Mouse (Mus musculus): Measurements from ENCODE around the gene Ccdc127. TPM values are rescaled to one million over a fixed set of nuclear protein-coding genes. Genes with fewer than 3 reads are reported as not detected.

Ccdc127 gene
- polyA plus RNA-seq, 1 experiment from 2014 or later: 50.2 TPM

DNA sequence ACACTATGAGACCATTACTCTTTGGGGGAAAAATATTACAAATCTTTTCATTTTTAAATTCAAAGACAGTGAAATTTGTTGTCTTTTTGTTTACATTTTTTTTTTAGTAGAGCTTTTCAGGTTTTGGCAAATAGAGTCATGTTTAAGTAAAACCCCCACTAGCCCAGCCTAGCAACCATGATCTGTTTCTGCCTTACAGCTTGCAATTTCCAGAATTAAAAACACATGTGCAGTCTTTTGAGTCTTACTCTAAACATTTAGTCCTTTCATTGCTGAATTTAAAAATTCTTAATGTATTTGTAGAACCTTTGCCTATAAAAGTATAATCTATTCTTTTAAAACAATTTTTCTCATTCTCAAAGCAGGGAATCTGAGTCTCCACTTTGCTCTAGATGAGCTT lies 20.8 kb upstream of the Ccdc127 start:
- no peaks in the 10 kb centered on the region for H3K27me3 ChIP-seq
- no peak overlapping the region for H3K27ac ChIP-seq
- peaks cover 77% of the 10 kb centered on the region for H3K36me3 ChIP-seq
- ATAC-seq (ENCODE audit: borderline replicate concordance, extremely low read depth, low FRiP score, low TSS enrichment): no peak
- H3K9me3 ChIP-seq: no peaks in the 10 kb centered on the region
- no peak overlapping the region for H3K4me3 ChIP-seq
- no peaks in the 10 kb centered on the region for H3K4me1 ChIP-seq
- no peak overlapping the region for H3K9ac ChIP-seq
- H3K4me2 ChIP-seq: no peak overlapping the region

DNA sequence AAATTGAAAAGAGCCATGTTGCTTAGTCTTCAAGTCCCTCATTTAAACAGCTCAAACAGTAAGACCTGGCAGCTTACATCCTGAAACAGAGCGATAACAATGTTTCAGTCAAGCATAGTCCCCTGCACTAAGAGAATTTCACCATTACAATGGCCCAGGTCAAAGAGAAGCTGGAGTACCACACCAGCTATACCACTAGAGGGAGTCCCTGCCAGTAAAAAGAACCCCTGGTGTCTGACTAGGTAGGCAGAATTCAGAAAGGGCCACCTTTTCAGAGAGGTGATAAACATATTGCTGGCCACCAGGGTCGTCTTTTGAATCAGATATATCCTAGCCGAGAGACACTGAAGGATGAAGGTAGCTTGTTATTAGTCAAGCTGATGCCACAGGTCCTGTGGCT lies 9.1 kb upstream of the Ccdc127 start:
- Histone ChIP-seq H3K27me3 (no peaks in the 10 kb centered on the region), H3K4me3 (no peak overlapping the region), H3K27ac (no peak overlapping the region), H3K9me3 (no peaks in the 10 kb centered on the region), H3K36me3 (peaks cover 71% of the 10 kb centered on the region), H3K9ac (no peak overlapping the region), H3K4me2 (no peak overlapping the region), H3K4me1 (no peaks in the 10 kb centered on the region)
- ATAC-seq (ENCODE audit: borderline replicate concordance, extremely low read depth, low FRiP score, low TSS enrichment): no peak
- WGBS: 36% methylated on average over 3 of the region's 3 CpGs

DNA sequence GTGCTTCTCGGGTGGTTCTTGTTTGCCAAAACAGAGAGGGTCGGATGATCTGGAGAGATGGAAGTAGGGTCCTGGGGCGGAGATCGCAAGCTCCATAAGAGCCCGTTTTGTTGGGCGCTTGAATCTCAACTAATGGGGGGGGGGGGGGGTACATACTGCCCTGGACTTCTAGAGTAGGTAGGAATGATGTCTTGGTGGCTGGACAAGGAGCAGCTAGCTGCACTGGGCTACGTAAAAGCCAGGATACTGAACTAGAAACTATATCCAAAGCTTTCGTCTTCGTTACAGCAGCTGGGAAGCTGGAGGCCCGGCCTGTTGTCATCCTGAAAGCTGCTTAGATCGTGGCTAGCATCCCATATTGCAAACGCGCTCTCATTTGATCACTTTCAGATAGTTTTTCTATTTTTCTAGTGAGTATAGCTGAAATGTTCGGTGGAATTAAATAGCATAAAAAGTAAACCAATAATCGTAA lies 362 bp downstream of the Ccdc127 start:
- under 1% methylated on average over 15 of the region's 15 CpGs for WGBS
- Histone ChIP-seq H3K9ac (peak overlapping the region; percentile 83), H3K4me2 (peak overlapping the region; percentile 58), H3K4me1 (peaks cover 15% of the 10 kb centered on the region), H3K27ac (peak overlapping the region; percentile 25), H3K9me3 (no peaks in the 10 kb centered on the region), H3K27me3 (no peaks in the 10 kb centered on the region), H3K4me3 (peak overlapping the region; percentile 74), H3K36me3 (peaks cover 17% of the 10 kb centered on the region)
- ATAC-seq (ENCODE audit: borderline replicate concordance, extremely low read depth, low FRiP score, low TSS enrichment): peak; percentile 36; the same call in 1 of the 2 replicates

DNA sequence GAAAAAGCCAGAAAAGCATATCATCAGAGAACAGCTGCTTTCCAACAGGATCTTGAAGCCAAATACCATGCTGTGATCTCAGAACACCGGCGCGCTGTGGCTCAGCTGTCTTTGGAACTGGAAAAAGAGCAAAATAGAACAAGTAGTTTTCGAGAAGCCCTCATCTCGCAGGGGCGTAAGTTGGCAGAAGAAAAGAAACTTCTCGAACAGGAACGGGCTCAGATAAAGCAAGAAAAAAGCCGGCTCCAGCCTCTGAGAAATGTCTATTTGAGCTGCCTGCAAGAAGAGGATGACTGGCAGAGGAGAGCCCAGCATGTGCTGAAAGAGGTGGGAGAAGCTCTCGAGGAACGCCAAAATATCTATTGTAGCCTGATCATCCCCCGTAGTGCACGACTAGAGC lies 6.4 kb downstream of the Ccdc127 start:
- no peak overlapping the region for H3K4me3 ChIP-seq
- no peaks in the 10 kb centered on the region for H3K27me3 ChIP-seq
- no peak overlapping the region for H3K4me2 ChIP-seq
- H3K9ac ChIP-seq: no peak overlapping the region
- no peaks in the 10 kb centered on the region for H3K9me3 ChIP-seq
- no peaks in the 10 kb centered on the region for H3K4me1 ChIP-seq
- H3K36me3 ChIP-seq: peaks cover 62% of the 10 kb centered on the region
- no peak overlapping the region for H3K27ac ChIP-seq
- WGBS: 94% methylated on average over 13 of the region's 13 CpGs
- no peak for ATAC-seq (ENCODE audit: borderline replicate concordance, extremely low read depth, low FRiP score, low TSS enrichment)

DNA sequence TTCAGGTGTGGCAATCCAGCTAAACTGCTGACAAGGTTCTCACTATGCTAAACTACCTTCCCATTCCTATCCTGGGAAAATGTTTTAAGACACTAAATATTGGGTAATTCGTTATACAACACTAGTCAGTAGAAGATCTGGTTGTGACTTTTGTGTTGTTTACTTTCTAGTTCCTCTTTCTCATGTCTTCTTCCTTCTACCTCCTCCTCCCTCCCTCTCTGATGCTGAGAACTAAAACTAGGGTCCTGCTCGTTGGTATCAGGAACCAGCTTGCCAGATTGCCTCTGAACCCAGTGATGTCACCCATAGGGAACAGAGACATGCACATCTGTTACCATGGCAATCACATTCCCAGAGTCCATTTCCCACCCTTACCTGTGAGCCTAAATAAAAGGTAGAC lies 12.1 kb downstream of the Ccdc127 start:
- H3K27ac ChIP-seq: no peak overlapping the region
- no peak overlapping the region for H3K4me3 ChIP-seq
- no peaks in the 10 kb centered on the region for H3K9me3 ChIP-seq
- 0 out of 2 replicates have a peak, but pooled peaks have one; percentile 9 for ATAC-seq (ENCODE audit: borderline replicate concordance, extremely low read depth, low FRiP score, low TSS enrichment)
- H3K4me1 ChIP-seq: peaks cover 9% of the 10 kb centered on the region
- no peak overlapping the region for H3K4me2 ChIP-seq
- H3K9ac ChIP-seq: no peak overlapping the region
- 74% methylated on average over 2 of the region's 2 CpGs for WGBS
- H3K36me3 ChIP-seq: peaks cover 36% of the 10 kb centered on the region
- no peaks in the 10 kb centered on the region for H3K27me3 ChIP-seq

DNA sequence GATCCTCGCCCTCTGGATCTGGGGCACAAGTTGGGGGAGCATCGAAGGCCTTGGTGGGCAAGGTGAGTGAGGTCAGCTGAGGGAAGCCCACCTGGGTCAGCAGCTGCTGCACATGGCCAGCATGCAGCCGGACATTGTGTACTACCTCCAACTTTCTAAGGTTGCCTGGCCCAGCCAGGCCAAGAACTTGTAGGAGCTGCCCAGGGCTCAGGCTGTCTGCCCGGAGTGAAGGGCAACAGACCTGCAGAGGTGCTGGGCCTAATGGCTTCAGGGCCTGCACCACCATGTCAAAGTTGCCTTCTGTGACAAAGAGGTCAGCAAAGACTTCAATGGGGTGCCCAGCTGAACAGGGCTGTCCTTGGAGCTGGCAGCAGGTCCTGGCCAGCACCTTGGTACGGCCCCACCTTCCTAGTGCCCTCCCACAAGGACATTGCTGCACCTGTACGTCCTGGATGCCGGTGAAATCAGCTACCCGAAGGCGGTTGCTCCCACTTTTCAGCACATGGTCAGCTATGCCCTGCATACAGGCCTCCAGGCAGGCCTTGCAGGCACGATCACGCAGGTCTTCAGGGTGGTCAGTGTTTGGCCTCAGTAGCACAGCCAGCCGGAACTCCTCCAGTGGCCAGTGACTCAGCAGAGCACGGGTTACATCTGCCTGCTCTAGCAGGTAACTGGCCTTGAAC lies 13.2 kb downstream of the Ccdc127 start:
- H3K4me1 ChIP-seq: peaks cover 9% of the 10 kb centered on the region
- no peak overlapping the region for H3K9ac ChIP-seq
- no peak overlapping the region for H3K4me2 ChIP-seq
- 84% methylated on average over 13 of the region's 13 CpGs for WGBS
- no peak overlapping the region for H3K4me3 ChIP-seq
- H3K27me3 ChIP-seq: no peaks in the 10 kb centered on the region
- peak; percentile 36; the same call in 1 of the 2 replicates for ATAC-seq (ENCODE audit: borderline replicate concordance, extremely low read depth, low FRiP score, low TSS enrichment)
- H3K36me3 ChIP-seq: peaks cover 27% of the 10 kb centered on the region
- H3K27ac ChIP-seq: peak overlapping the region; percentile 12; the same call in 1 of the 2 replicates
- no peaks in the 10 kb centered on the region for H3K9me3 ChIP-seq

DNA sequence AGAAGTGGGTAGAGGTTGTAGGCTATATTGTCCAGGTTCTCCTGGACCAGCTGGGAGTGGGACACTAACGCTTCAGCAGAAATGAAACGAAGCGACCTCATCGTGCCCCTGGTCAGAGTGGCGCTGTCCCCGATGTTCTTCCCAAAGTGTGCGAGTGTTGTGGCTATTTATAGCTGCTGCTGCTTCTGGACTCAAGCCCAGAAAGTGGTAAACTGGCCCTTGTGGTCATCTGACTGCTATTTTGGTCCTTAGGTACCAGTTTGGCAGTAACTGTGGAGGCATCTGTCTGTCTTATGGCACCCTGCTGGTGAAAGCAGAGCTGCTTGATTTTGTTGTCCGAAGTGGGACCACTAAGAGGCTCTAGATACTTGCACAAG lies 13.7 kb downstream of the Ccdc127 start, which contains the start of gene Lrrc14b:
Gene Lrrc14b (minus strand): TSS at position 147 of the 377 bp plus-strand sequence.
- peaks cover 22% of the 10 kb centered on the region for H3K36me3 ChIP-seq
- ATAC-seq (ENCODE audit: borderline replicate concordance, extremely low read depth, low FRiP score, low TSS enrichment): peak; percentile 33; the same call in 1 of the 2 replicates
- no peaks in the 10 kb centered on the region for H3K27me3 ChIP-seq
- H3K4me1 ChIP-seq: peaks cover 9% of the 10 kb centered on the region
- 53% methylated on average over 8 of the region's 8 CpGs for WGBS
- H3K4me2 ChIP-seq: no peak within 1 kb of the TSS
- H3K27ac ChIP-seq: peak within 1 kb of the TSS; percentile 12; the same call in 1 of the 2 replicates
- no peak within 1 kb of the TSS for H3K4me3 ChIP-seq
- H3K9ac ChIP-seq: no peak within 1 kb of the TSS
- no peaks in the 10 kb centered on the region for H3K9me3 ChIP-seq

DNA sequence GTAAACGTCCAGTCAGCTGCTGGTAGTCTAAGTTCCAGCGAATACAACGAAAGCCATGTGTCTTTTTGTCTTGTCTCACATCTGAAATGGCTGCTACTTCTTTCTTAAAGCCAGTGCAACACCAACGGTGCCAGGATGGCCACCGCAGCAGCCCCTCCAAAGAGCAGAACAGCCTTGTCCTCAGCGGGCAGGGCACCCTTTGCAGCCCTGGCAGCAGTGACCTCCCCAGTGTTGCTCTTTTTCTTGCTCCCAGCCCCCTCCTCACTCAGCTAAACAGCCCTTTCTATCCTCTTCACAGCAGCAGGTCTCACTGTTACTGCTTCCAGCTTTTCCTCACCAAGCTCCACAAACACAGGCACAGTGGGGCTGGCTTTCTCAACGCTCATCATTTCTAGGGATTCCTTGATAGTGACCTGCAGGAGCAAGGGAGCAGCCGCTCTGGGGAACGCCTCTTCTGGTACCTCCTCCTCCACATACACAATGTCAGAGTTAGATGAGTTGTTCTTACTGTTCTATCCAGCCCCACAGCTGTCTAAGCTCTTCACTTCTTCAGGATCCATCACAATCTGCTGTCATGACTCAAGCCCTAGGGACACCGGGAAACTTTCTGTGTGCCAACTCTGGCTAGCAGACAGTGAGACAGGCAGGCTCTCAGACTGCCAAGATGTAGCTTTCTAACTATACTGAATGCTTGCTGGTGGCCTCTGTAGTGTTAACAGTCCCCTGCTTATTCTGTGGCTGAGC lies 31.6 kb downstream of the Ccdc127 start:
- no peak for ATAC-seq (ENCODE audit: borderline replicate concordance, extremely low read depth, low FRiP score, low TSS enrichment)
- H3K9ac ChIP-seq: no peak overlapping the region
- WGBS: 63% methylated on average over 10 of the region's 10 CpGs
- no peaks in the 10 kb centered on the region for H3K36me3 ChIP-seq
- no peak overlapping the region for H3K4me3 ChIP-seq
- no peak overlapping the region for H3K4me2 ChIP-seq
- no peaks in the 10 kb centered on the region for H3K27me3 ChIP-seq
- H3K27ac ChIP-seq: no peak overlapping the region
- H3K9me3 ChIP-seq: no peaks in the 10 kb centered on the region
- H3K4me1 ChIP-seq: no peaks in the 10 kb centered on the region

DNA sequence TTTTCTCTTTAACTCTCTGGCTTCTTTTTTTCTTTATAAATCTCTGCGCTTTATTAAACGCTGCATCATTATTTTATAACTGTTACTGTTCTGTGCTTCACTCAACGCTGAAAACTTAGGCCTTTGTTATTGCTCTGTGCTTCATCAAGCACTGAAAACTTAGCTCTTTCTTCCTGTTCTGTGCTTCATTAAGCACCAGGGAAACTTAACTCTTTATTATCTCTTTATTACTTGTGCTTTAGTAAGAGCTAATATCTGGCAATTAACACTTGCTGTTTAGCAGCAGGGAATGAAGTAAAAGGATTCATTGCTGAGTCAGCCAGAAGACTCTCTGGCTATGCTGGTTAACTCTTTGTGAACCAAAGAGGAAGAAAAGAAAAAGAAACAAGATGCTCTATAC lies 32.2 kb downstream of the Ccdc127 start:
- Histone ChIP-seq H3K27me3 (no peaks in the 10 kb centered on the region), H3K36me3 (no peaks in the 10 kb centered on the region), H3K9ac (no peak overlapping the region), H3K4me1 (no peaks in the 10 kb centered on the region), H3K4me2 (no peak overlapping the region), H3K9me3 (no peaks in the 10 kb centered on the region), H3K27ac (no peak overlapping the region), H3K4me3 (no peak overlapping the region)
- no peak for ATAC-seq (ENCODE audit: borderline replicate concordance, extremely low read depth, low FRiP score, low TSS enrichment)
- WGBS: 59% methylated on average over 3 of the region's 3 CpGs

DNA sequence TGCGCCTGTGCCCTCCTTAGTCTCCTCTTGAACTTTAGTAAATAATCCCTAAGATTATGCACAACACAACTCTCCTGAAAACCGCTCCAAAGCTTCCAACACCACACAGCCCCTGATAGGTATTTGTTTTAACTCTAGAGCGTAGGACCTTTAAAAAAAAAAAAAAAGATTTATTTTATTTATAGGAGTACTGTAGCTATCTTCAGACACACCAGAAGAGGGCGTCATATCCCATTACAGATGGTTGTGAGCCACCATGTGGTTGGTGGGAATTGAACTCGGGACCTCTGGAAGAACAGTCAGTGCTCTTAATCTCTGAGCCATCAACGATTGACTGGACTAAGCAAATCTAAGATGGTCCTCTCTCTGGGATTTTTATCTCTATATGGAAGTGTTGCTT lies 39.6 kb downstream of the Ccdc127 start:
- Histone ChIP-seq H3K9me3 (no peaks in the 10 kb centered on the region), H3K36me3 (no peaks in the 10 kb centered on the region), H3K27me3 (no peaks in the 10 kb centered on the region), H3K4me3 (peak overlapping the region; percentile 60), H3K4me1 (peaks cover 6% of the 10 kb centered on the region; the same call in 1 of the 2 replicates), H3K9ac (no peak overlapping the region), H3K4me2 (peak overlapping the region; percentile 64), H3K27ac (no peak overlapping the region)
- WGBS: 52% methylated on average over 6 of the region's 6 CpGs
- ATAC-seq (ENCODE audit: borderline replicate concordance, extremely low read depth, low FRiP score, low TSS enrichment): no peak

DNA sequence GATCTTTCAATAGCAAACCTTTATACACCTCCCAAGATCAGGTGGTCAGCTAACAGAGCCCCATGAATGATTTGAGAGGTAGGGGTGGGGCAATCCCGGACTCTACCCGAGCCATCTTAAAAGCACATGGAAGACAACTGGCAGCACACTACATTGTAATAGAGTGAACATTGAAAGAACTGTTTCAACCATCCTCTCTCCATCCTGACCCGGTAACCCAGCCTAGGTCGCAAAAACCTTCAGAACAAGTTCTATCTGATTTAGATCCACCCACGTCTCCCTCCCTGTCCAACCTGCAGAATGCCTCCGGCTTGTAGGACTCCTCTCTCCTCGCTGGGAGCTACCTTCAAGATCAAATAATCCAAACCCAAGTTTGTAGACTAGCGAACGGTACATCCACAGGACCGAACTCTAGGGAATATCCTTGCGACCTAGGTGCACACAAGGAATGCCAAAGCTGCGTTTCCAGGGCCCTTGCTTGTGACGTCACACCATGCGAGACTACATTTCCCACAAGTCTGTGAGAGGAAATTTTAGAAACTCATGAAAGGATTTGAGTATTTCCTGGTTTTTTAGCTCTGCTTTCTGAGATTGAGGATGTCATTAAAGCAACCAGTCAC lies 40.4 kb downstream of the Ccdc127 start, which contains the start of gene Zfp72:
Gene Zfp72 (minus strand): TSS at position 466 of the 620 bp plus-strand sequence.
- H3K4me2 ChIP-seq: peak within 1 kb of the TSS; percentile 64
- peak; percentile 90; the same call in 1 of the 2 replicates for ATAC-seq (ENCODE audit: borderline replicate concordance, extremely low read depth, low FRiP score, low TSS enrichment)
- H3K9me3 ChIP-seq: no peaks in the 10 kb centered on the region
- H3K27ac ChIP-seq: no peak within 1 kb of the TSS
- peak within 1 kb of the TSS; percentile 60 for H3K4me3 ChIP-seq
- no peaks in the 10 kb centered on the region for H3K36me3 ChIP-seq
- no peaks in the 10 kb centered on the region for H3K27me3 ChIP-seq
- H3K4me1 ChIP-seq: peaks cover 6% of the 10 kb centered on the region; the same call in 1 of the 2 replicates
- 1% methylated on average over 14 of the region's 14 CpGs for WGBS
- H3K9ac ChIP-seq: peak within 1 kb of the TSS; percentile 61
